Mouse (Mus musculus) CH12.LX (cell line): ENCODE data around the gene Evc2.

Source experiments
- BHLHE40 ChIP-seq: IDR thresholded peaks from 2 replicates; pipeline ENCODE4 v1.6.1; 2011; ENCODE audit warnings: mild to moderate bottlenecking, low read depth, low read length, improper control_type of control experiment
- CHD2 ChIP-seq: IDR thresholded peaks from 2 replicates; pipeline ENCODE4 v1.6.1; 2011; ENCODE audit warnings: low read length, improper control_type of control experiment
- CTCF ChIP-seq, 2 experiments: IDR thresholded peaks in 1 of 2; conservative IDR thresholded peaks in 1 of 2; 2 replicates each; pipeline ENCODE4 v1.5.1; 2011 to 2012; ENCODE audit warnings: low read depth in 2 of 2, low read length in 2 of 2, improper control_type of control experiment in 1 of 2, inconsistent platforms in 1 of 2, mild to moderate bottlenecking in 1 of 2, moderate library complexity in 1 of 2
- E2F4 ChIP-seq: IDR thresholded peaks from 2 replicates; pipeline ENCODE4 v1.6.1; 2011; ENCODE audit warnings: low read depth, low read length, improper control_type of control experiment; ENCODE audit not compliant: insufficient replicate concordance
- EP300 ChIP-seq: IDR thresholded peaks from 2 replicates; pipeline ENCODE4 v1.6.1; 2011; ENCODE audit warnings: low read length, improper control_type of control experiment
- MAZ ChIP-seq: IDR thresholded peaks from 2 replicates; pipeline ENCODE4 v1.6.1; 2012; ENCODE audit warnings: low read depth, mild to moderate bottlenecking, inconsistent platforms, low read length, improper control_type of control experiment, moderate library complexity
- MXI1 ChIP-seq: IDR thresholded peaks from 2 replicates; pipeline ENCODE4 v1.6.1; 2011; ENCODE audit warnings: mild to moderate bottlenecking, low read depth, low read length, improper control_type of control experiment
- POLR2A ChIP-seq: IDR thresholded peaks from 2 replicates; pipeline ENCODE4 v1.6.1; 2011; ENCODE audit warnings: low read depth, mild to moderate bottlenecking, improper control_type of control experiment, low read length
- POLR2AphosphoS2 ChIP-seq: IDR thresholded peaks from 2 replicates; pipeline ENCODE4 v1.6.1; 2011; ENCODE audit warnings: low read depth, low read length, improper control_type of control experiment
- SIN3A ChIP-seq: IDR thresholded peaks from 2 replicates; pipeline ENCODE4 v1.6.1; 2012; ENCODE audit warnings: low read length, improper control_type of control experiment, inconsistent platforms
- SMC3 ChIP-seq: IDR thresholded peaks from 2 replicates; pipeline ENCODE4 v1.6.1; 2011; ENCODE audit warnings: low read depth, low read length, improper control_type of control experiment
- USF1 ChIP-seq: IDR thresholded peaks from 2 replicates; pipeline ENCODE4 v1.6.1; 2014; ENCODE audit warnings: low read depth, mild to moderate bottlenecking, inconsistent platforms, low read length, improper control_type of control experiment
- ZNF384 ChIP-seq: IDR thresholded peaks from 2 replicates; pipeline ENCODE4 v1.6.1; 2012; ENCODE audit warnings: low read depth, low read length, improper control_type of control experiment, inconsistent platforms

- no peak for TF ChIP-seq MAZ
- no peak for TF ChIP-seq POLR2A
- TF ChIP-seq POLR2AphosphoS2 = no peak
- TF ChIP-seq EP300 = no peak
- no peak for TF ChIP-seq CTCF (conservative IDR thresholded peaks at IDR 0.05 in 1 of 2, IDR thresholded peaks at IDR 0.05 in 1 of 2; ENCODE audit: low read depth in 2 of 2, low read length in 2 of 2)
- TF ChIP-seq SIN3A = no peak
- TF ChIP-seq E2F4 = no peak
- TF ChIP-seq USF1 = no peak
- TF ChIP-seq CHD2 = no peak
- no peak for TF ChIP-seq ZNF384
- TF ChIP-seq BHLHE40 = no peak
- TF ChIP-seq MXI1 = no peak
- TF ChIP-seq SMC3 = no peak
Measured at GRCm38 (mm10) chr5:37457191-37457590, 118.9 kb downstream of the Evc2 start.
